Mouse (Mus musculus): ENCODE results near the gene Ttc7b. TPM values are rescaled to one million over a fixed set of nuclear protein-coding genes. Genes with fewer than 3 reads are reported as not detected.

Ttc7b gene
- polyA plus RNA-seq, 1 experiment from 2014 or later = 5.3 TPM

- Histone ChIP-seq H3K9ac (no peak overlapping the region), H3K27ac (no peak overlapping the region), H3K9me3 (no peaks in the 10 kb centered on the region), H3K4me2 (replicated peaks) (no peak overlapping the region), H3K4me1 (no peaks in the 10 kb centered on the region), H3K27me3 (no peaks in the 10 kb centered on the region), H3K4me3 (no peak overlapping the region), H3K36me3 (peaks cover 61% of the 10 kb centered on the region)
- no peak for ATAC-seq (ENCODE audit: insufficient number of reproducible peaks, insufficient read depth, low FRiP score, low TSS enrichment)
- WGBS = 87% methylated on average over 7 of the region's 7 CpGs
Observed at GRCm38 (mm10) chr12:100372785-100373184, 147.8 kb downstream of the Ttc7b start.

- Histone ChIP-seq H3K9ac (no peak overlapping the region), H3K4me3 (no peak overlapping the region), H3K36me3 (peaks cover 61% of the 10 kb centered on the region), H3K27me3 (no peaks in the 10 kb centered on the region), H3K4me1 (no peaks in the 10 kb centered on the region), H3K9me3 (no peaks in the 10 kb centered on the region), H3K4me2 (replicated peaks) (no peak overlapping the region), H3K27ac (no peak overlapping the region)
- WGBS = 81% methylated on average over 4 of the region's 4 CpGs
- ATAC-seq (ENCODE audit: insufficient number of reproducible peaks, insufficient read depth, low FRiP score, low TSS enrichment) = no peak
Observed at GRCm38 (mm10) chr12:100372015-100372414, 148.6 kb downstream of the Ttc7b start.

- Histone ChIP-seq H3K9ac (no peak overlapping the region), H3K36me3 (peaks cover 56% of the 10 kb centered on the region), H3K9me3 (no peaks in the 10 kb centered on the region), H3K27me3 (no peaks in the 10 kb centered on the region), H3K4me3 (no peak overlapping the region), H3K4me2 (replicated peaks) (no peak overlapping the region), H3K27ac (no peak overlapping the region), H3K4me1 (no peaks in the 10 kb centered on the region)
- no peak for ATAC-seq (ENCODE audit: insufficient number of reproducible peaks, insufficient read depth, low FRiP score, low TSS enrichment)
- WGBS = 80% methylated on average over 2 of the region's 2 CpGs
Observed at GRCm38 (mm10) chr12:100369786-100370185, 150.8 kb downstream of the Ttc7b start.

GRCm38 (mm10) chr12:100369220-100369619, 151.4 kb downstream of the Ttc7b start:
- ATAC-seq (ENCODE audit: insufficient number of reproducible peaks, insufficient read depth, low FRiP score, low TSS enrichment) = no peak
- Histone ChIP-seq H3K9ac (no peak overlapping the region), H3K4me2 (replicated peaks) (no peak overlapping the region), H3K4me1 (no peaks in the 10 kb centered on the region), H3K27me3 (no peaks in the 10 kb centered on the region), H3K9me3 (no peaks in the 10 kb centered on the region), H3K36me3 (peaks cover 54% of the 10 kb centered on the region), H3K4me3 (no peak overlapping the region), H3K27ac (no peak overlapping the region)
- WGBS = 60% methylated on average over 3 of the region's 3 CpGs

GRCm38 (mm10) chr12:100361330-100361729, 159.3 kb downstream of the Ttc7b start:
- Histone ChIP-seq H3K27me3 (no peaks in the 10 kb centered on the region), H3K4me2 (replicated peaks) (no peak overlapping the region), H3K4me3 (no peak overlapping the region), H3K4me1 (0 out of 2 replicates have a peak, but pooled peaks cover 5% of the 10 kb centered on the region), H3K27ac (no peak overlapping the region), H3K36me3 (peaks cover 18% of the 10 kb centered on the region), H3K9ac (no peak overlapping the region), H3K9me3 (no peaks in the 10 kb centered on the region)
- 79% methylated on average over 12 of the region's 12 CpGs for WGBS
- no peak for ATAC-seq (ENCODE audit: insufficient number of reproducible peaks, insufficient read depth, low FRiP score, low TSS enrichment)

- Histone ChIP-seq H3K4me1 (0 out of 2 replicates have a peak, but pooled peaks cover under 1% of the 10 kb centered on the region), H3K9ac (no peak overlapping the region), H3K36me3 (peaks cover 19% of the 10 kb centered on the region), H3K27ac (no peak overlapping the region), H3K4me3 (no peak overlapping the region), H3K4me2 (replicated peaks) (no peak overlapping the region), H3K9me3 (no peaks in the 10 kb centered on the region), H3K27me3 (no peaks in the 10 kb centered on the region)
- no peak for ATAC-seq (ENCODE audit: insufficient number of reproducible peaks, insufficient read depth, low FRiP score, low TSS enrichment)
- 70% methylated on average over 6 of the region's 6 CpGs for WGBS
Observed at GRCm38 (mm10) chr12:100358040-100358620, 162.5 kb downstream of the Ttc7b start.

GRCm38 (mm10) chr12:100356407-100356806, 164.2 kb downstream of the Ttc7b start:
- peaks cover 19% of the 10 kb centered on the region for H3K36me3 ChIP-seq
- 91% methylated on average over 7 of the region's 7 CpGs for WGBS
- H3K4me2 ChIP-seq (replicated peaks) = no peak overlapping the region
- H3K9ac ChIP-seq = no peak overlapping the region
- no peak for ATAC-seq (ENCODE audit: insufficient number of reproducible peaks, insufficient read depth, low FRiP score, low TSS enrichment)
- H3K27ac ChIP-seq = no peak overlapping the region
- no peaks in the 10 kb centered on the region for H3K4me1 ChIP-seq
- H3K27me3 ChIP-seq = no peaks in the 10 kb centered on the region
- no peak overlapping the region for H3K4me3 ChIP-seq
- H3K9me3 ChIP-seq = no peaks in the 10 kb centered on the region

GRCm38 (mm10) chr12:100355565-100355964, 165.1 kb downstream of the Ttc7b start:
- WGBS = 58% methylated on average over 5 of the region's 5 CpGs
- Histone ChIP-seq H3K27ac (no peak overlapping the region), H3K27me3 (no peaks in the 10 kb centered on the region), H3K4me3 (no peak overlapping the region), H3K4me2 (replicated peaks) (no peak overlapping the region), H3K36me3 (peaks cover 22% of the 10 kb centered on the region), H3K9me3 (no peaks in the 10 kb centered on the region), H3K4me1 (no peaks in the 10 kb centered on the region), H3K9ac (no peak overlapping the region)
- no peak for ATAC-seq (ENCODE audit: insufficient number of reproducible peaks, insufficient read depth, low FRiP score, low TSS enrichment)

- 77% methylated on average over 7 of the region's 7 CpGs for WGBS
- H3K27me3 ChIP-seq = no peaks in the 10 kb centered on the region
- H3K9me3 ChIP-seq = no peaks in the 10 kb centered on the region
- peaks cover 23% of the 10 kb centered on the region for H3K36me3 ChIP-seq
- no peak for ATAC-seq (ENCODE audit: insufficient number of reproducible peaks, insufficient read depth, low FRiP score, low TSS enrichment)
- no peak overlapping the region for H3K4me3 ChIP-seq
- H3K9ac ChIP-seq = no peak overlapping the region
- no peak overlapping the region for H3K4me2 ChIP-seq (replicated peaks)
- no peaks in the 10 kb centered on the region for H3K4me1 ChIP-seq
- H3K27ac ChIP-seq = no peak overlapping the region
Observed at GRCm38 (mm10) chr12:100353954-100354353, 166.7 kb downstream of the Ttc7b start.

GRCm38 (mm10) chr12:100353075-100353782, 167.4 kb downstream of the Ttc7b start:
- Histone ChIP-seq H3K9me3 (no peaks in the 10 kb centered on the region), H3K36me3 (peaks cover 25% of the 10 kb centered on the region), H3K27me3 (no peaks in the 10 kb centered on the region), H3K4me1 (no peaks in the 10 kb centered on the region), H3K9ac (no peak overlapping the region), H3K4me3 (no peak overlapping the region), H3K27ac (no peak overlapping the region), H3K4me2 (replicated peaks) (no peak overlapping the region)
- ATAC-seq (ENCODE audit: insufficient number of reproducible peaks, insufficient read depth, low FRiP score, low TSS enrichment) = no peak
- 82% methylated on average over 16 of the region's 16 CpGs for WGBS

GRCm38 (mm10) chr12:100352094-100352493, 168.5 kb downstream of the Ttc7b start:
- no peaks in the 10 kb centered on the region for H3K9me3 ChIP-seq
- H3K36me3 ChIP-seq = peaks cover 21% of the 10 kb centered on the region; the same call in 1 of the 2 replicates
- ATAC-seq (ENCODE audit: insufficient number of reproducible peaks, insufficient read depth, low FRiP score, low TSS enrichment) = no peak
- H3K9ac ChIP-seq = no peak overlapping the region
- no peaks in the 10 kb centered on the region for H3K4me1 ChIP-seq
- no peaks in the 10 kb centered on the region for H3K27me3 ChIP-seq
- H3K4me3 ChIP-seq = no peak overlapping the region
- WGBS = 70% methylated on average over 6 of the region's 6 CpGs
- H3K4me2 ChIP-seq (replicated peaks) = no peak overlapping the region
- no peak overlapping the region for H3K27ac ChIP-seq

- no peak for ATAC-seq (ENCODE audit: insufficient number of reproducible peaks, insufficient read depth, low FRiP score, low TSS enrichment)
- H3K27ac ChIP-seq = no peak overlapping the region
- 69% methylated on average over 6 of the region's 6 CpGs for WGBS
- no peak overlapping the region for H3K4me3 ChIP-seq
- H3K4me2 ChIP-seq (replicated peaks) = no peak overlapping the region
- no peaks in the 10 kb centered on the region for H3K4me1 ChIP-seq
- no peaks in the 10 kb centered on the region for H3K27me3 ChIP-seq
- no peak overlapping the region for H3K9ac ChIP-seq
- no peaks in the 10 kb centered on the region for H3K9me3 ChIP-seq
- peaks cover 19% of the 10 kb centered on the region for H3K36me3 ChIP-seq
Observed at GRCm38 (mm10) chr12:100343554-100343953, 177.1 kb downstream of the Ttc7b start.

Data from embryonic facial prominence, embryonic 12.5 days (tissue).